Mouse (Mus musculus) heart, postnatal 14 days (tissue): ENCODE measurements at regions not wholly inside any gene's neighbourhood (a gene's known extent, or its start where the extent isn't known, plus 50 kb on each side); places are given as distances from the start of the nearest gene placed in this dataset.

Experiments
- DNase-seq, 2 experiments: peaks; one replicate each; pipeline ENCODE4 v3.0.0; 2021 to 2022
- intact Hi-C: fragments of 180-260 bp; cut with DNase I; formaldehyde crosslinking; loops from one replicate; pipeline ENCODE4 v1.15.1; 2025
- microRNA-seq, 2 experiments: library from miRNA; unstranded; fragments of <30 nt; microRNA quantifications; one replicate each; pipeline ENCODE4 v1.2.0; 2021 to 2022

DNA sequence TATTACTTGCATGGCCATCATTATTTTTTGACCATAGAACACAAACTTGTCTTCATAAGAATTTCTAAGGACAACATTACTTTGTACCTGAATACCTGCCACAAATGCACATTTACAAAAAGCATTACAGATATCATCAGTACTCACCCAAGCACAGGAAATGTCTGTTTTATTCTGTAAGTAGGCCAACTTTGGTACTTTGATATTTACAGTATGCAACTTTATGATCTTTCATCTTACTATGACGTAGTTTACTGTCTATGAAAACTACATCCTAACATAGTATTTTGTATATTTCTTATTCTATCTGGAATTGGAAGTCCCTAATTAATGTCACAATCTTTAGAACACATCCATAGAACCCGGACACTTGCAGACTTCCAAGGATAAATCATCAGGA is 282.2 kb upstream of the Egfl6 start:
- intact Hi-C loops = no loop called here
- DNase-seq = no peak

Small RNA genes in the stretch of these regions (microRNA-seq; reads per million reads assigned to microRNA genes)
- gene Gm22368 (0 reads per million in 2 experiments), gene Gm44376 (0 reads per million in 2 experiments)
